Mouse (Mus musculus) adrenal gland, adult 8-10 months (tissue): ENCODE measurements at regions not wholly inside any gene's neighbourhood (a gene's known extent, or its start where the extent isn't known, plus 50 kb on each side); places are given as distances from the start of the nearest gene placed in this dataset.
A peak's percentile ranks its signal among the peaks of the same experiment; 100 is the strongest.
"Not testable (repeated sequence)": the region's sequence is repeated elsewhere in the genome, so short reads cannot be mapped to it uniquely, and the experiment has no call there.

Source experiments
- DNase-seq: peaks from one replicate; pipeline ENCODE4 v3.0.0; 2022

DNA sequence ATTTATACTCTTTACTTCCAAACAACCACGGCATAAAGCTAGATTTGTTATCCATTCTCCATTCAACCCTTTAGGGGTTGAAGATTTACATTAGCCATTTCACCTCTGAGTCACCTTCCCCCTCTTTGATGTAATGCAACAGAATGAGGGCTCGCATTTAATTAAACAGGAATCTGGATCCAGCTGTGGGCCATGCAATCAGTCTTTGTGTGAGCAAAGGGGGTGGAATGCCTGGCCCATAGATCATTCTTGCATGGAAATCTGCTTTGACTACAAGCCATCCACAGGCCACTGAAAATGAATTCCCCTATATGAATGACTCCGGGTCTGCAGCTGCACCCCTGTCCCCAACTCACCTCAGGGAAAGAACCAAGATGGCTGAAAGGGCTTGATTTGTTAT is 574.4 kb downstream of the Cypt12 start:
- no peak for DNase-seq

DNA sequence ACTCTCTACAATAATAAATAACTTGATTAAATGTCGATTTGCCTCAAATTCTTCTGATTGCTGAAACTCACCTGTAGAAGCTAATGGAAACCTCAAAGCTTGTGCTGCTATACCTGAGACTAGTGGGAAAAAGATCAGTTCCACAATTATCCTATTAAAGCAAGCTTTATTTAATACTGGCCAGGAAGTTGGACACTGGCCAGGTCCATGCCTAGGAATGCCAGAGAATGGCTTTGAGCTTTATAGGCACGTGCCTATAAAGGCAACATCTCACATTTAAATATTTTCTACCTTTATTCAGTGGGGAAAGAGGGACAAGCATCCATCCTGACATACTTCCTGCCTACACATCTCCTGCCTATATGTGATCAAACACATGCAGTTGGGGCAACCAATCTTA is 575.8 kb downstream of the Cypt12 start:
- no peak for DNase-seq

- DNase-seq: no peak
These were observed 609.0 kb downstream of the Cypt12 start for GRCm38 (mm10) chr3:18557201-18557600.

- DNase-seq: no peak
These were observed 612.1 kb downstream of the Cypt12 start for GRCm38 (mm10) chr3:18560282-18560785.

- DNase-seq: not testable (repeated sequence)
These were observed 632.9 kb downstream of the Cypt12 start for GRCm38 (mm10) chr3:18580911-18581626.

- DNase-seq: no peak
These were observed 672.4 kb downstream of the Cypt12 start for GRCm38 (mm10) chr3:18620608-18621007.

- peak; percentile 51 for DNase-seq
These were observed 675.7 kb downstream of the Cypt12 start for GRCm38 (mm10) chr3:18623831-18624304.

- DNase-seq: no peak
These were observed 676.4 kb downstream of the Cypt12 start for GRCm38 (mm10) chr3:18624381-18625145.

- DNase-seq: no peak
These were observed 677.5 kb downstream of the Cypt12 start for GRCm38 (mm10) chr3:18625395-18626328.

GRCm38 (mm10) chr3:18626375-18626774 is 678.2 kb downstream of the Cypt12 start:
- DNase-seq: no peak

GRCm38 (mm10) chr3:18626820-18627219 is 678.6 kb downstream of the Cypt12 start:
- no peak for DNase-seq

GRCm38 (mm10) chr3:18629233-18629632 is 681.0 kb downstream of the Cypt12 start:
- DNase-seq: no peak

- no peak for DNase-seq
These were observed 683.4 kb downstream of the Cypt12 start for GRCm38 (mm10) chr3:18631601-18632000.

GRCm38 (mm10) chr3:18634855-18635254 is 686.6 kb downstream of the Cypt12 start:
- DNase-seq: no peak

DNA sequence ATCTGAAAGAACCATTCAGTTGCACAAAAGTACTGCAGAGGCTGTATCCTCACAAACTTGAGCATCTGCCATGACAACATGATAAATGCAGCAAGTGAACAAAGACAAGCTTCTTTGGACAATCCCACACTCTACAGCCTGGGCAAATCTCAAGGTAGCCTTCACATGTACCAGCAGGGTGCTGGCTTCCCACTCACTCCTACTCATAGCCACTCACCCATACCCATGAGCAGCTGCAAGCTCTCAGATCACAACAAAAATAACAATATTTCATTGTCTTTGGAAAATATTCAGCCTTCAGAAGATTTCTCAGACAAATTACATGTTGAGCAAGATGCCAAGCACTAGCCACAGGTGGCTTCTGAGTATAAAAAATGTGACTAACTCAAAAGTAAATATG is 689.3 kb downstream of the Cypt12 start:
- no peak for DNase-seq

DNA sequence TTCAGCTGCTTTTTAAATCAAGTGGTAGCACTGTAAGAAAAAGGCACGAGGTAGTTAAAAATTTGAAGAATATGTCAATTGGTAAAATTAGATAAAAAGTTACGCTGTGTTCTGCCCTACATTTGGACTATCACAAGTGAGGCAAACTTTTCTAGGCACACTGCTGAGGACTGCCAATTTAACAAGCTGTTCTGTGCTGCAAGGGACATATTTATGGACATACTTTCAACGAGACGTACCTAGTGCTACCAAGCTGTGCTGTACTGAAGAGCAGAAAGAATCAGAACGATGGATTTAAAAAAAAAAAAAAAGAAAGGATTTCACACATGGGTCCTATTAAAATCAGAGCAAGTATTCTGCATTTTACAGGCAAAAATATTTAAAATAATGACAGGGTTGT is 692.1 kb downstream of the Cypt12 start:
- DNase-seq: no peak

DNA sequence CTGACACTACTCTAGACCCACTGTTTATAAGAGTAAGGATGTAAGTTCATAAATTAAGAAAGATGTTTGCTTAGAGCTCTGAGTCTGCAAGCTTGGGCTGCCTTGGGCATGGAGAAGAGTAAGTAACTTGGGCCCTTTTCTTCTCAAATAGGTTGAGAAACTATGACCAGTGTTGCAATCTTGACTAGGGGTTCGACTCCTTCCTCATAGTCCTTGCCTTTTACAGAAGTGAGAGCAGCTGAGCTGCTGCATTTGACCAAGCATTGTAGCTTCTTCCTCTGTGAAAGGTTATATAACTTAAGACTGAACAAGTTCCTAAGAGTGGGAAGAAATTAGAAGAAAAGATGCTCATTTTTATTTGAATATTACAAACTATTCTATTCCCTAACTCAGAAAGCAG is 693.5 kb downstream of the Cypt12 start:
- no peak for DNase-seq

DNA sequence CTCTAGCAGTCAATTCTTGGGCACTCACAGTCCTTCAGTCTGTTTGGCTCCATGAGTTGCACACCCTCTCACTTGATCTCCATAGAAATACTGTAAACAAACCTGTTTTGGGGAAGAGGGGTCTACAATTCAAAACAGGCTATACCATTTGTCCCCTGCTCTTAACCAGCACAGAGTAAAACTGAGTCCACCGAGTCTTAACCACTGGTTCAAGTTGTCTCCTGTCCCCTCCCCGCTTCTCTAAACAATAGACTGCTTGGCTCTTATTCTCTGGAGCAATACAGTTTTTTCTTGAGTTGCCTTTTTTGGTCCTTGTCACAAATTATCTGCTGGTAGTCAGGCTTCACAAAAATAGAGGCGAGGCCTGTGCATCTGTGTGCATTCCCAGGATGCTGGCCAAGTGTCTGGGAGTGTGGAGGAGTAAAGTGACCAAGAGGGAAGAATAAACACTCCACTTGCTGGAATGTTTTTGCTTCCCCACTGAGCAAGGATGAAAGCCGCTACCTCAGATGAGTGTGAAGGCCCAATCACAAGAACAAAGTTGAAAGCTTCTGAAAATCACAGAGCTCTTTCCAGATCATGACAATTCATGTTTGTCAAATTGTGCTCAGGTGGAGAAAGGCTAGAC is 695.3 kb downstream of the Cypt12 start:
- no peak for DNase-seq

DNA sequence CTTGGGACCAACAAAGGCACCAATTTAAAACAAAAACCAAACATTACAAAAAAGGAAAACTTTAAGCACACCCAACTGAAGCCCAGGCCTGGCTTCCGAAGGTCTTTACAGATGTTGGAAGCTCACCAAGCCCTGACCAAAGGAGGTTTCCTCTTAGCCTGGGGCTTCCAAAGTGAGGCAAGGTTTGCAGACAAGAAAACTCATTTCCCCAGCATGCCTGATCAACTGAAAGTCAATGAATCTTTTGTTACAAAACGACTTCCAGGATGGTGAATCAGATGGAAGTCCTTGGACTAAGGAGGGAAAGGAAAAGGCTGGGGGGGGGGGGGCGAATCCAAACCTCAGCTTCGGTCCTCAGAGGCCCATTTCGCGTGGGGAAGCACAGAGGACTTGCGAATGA is 697.3 kb downstream of the Cypt12 start:
- DNase-seq: no peak

DNA sequence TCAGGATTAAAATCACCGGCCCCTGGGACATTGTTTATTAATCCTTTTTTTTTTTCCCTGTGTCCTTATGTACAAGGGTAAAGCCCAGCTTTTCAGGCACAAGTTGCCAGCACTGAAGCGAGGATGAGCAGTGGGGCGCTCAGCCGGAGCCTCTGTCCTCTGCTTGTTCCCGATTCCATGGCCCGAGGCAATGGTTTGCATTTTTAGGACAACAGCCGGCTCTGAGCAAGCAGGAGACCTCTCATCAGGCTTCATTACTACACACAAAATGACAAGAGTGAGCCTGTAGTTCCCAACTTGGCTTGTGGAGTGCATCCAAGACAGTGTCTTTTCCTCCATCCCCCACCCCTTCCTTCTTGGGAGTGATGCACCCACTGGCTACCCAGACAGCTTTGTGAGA is 697.7 kb downstream of the Cypt12 start:
- DNase-seq: no peak

- no peak for DNase-seq
These were observed 705.3 kb downstream of the Cypt12 start for GRCm38 (mm10) chr3:18653557-18653956.

DNA sequence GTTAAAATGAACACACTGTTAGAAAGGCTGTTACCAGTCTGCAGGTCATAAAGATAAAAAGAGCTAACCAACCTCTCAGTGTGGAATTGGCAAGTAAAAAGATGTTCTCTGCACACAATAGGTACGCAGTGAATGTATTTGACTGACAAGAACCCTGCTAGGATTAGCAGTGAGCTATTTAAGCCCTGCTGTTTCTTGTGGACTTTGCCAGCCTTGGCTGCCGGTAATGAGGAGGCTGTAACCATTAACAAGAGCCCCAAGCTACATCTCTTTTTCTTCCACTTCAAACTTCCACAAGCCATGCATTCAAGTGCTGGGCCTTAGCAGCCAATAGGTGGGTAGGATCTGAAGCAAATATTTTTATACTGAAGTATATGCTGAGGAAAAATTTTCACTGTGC is 717.5 kb downstream of the Cypt12 start:
- no peak for DNase-seq
